Mouse (Mus musculus) hindbrain, embryonic 11.5 days (tissue): ENCODE measurements around the gene Usf3. TPM values are rescaled to one million over a fixed set of nuclear protein-coding genes. Genes with fewer than 3 reads are reported as not detected.

Experiments used
- ATAC-seq: fragments of 200-750 bp; cut with Nextera tagmentation; 2 replicates; pipeline ENCODE4 v1.8.0; 2017; ENCODE audit warnings: mild to moderate bottlenecking, moderate TSS enrichment, moderate library complexity; ENCODE audit not compliant: low FRiP score
- DNase-seq: peaks from one replicate; pipeline ENCODE4 v3.0.0-alpha.2; 2015; ENCODE audit warnings: low spot score
- H3K27ac ChIP-seq: fragments of 300-500 bp; sonication (generic); 2 replicates; pipeline ENCODE4 v1.5.1; 2014; ENCODE audit warnings: mild to moderate bottlenecking, low read depth, low read length
- H3K27me3 ChIP-seq: fragments of 300-500 bp; sonication (generic); 2 replicates; pipeline ENCODE4 v1.6.1; 2014; ENCODE audit warnings: mild to moderate bottlenecking, low read length, moderate library complexity, mixed read lengths; ENCODE audit not compliant: control insufficient read depth, insufficient read depth
- H3K36me3 ChIP-seq: fragments of 300-500 bp; sonication (generic); 2 replicates; pipeline ENCODE4 v1.6.1; 2014; ENCODE audit warnings: mild to moderate bottlenecking, low read length, moderate library complexity, mixed read lengths; ENCODE audit not compliant: control insufficient read depth, insufficient read depth
- H3K4me1 ChIP-seq: fragments of 300-500 bp; sonication (generic); replicated peaks from 2 replicates; pipeline ENCODE4 v1.6.1; 2014; ENCODE audit warnings: low read length, mixed read lengths; ENCODE audit not compliant: control insufficient read depth, insufficient read depth
- H3K4me2 ChIP-seq: fragments of 300-500 bp; sonication (generic); replicated peaks from 2 replicates; pipeline ENCODE4 v1.6.1; 2014; ENCODE audit warnings: mild to moderate bottlenecking, low read depth, low read length
- H3K4me3 ChIP-seq: fragments of 300-500 bp; sonication (generic); 2 replicates; pipeline ENCODE4 v1.5.1; 2014; ENCODE audit warnings: low read depth, low read length
- H3K9ac ChIP-seq: fragments of 300-500 bp; sonication (generic); 2 replicates; pipeline ENCODE4 v1.6.1; 2014; ENCODE audit warnings: low read depth, low read length
- H3K9me3 ChIP-seq: fragments of 300-500 bp; sonication (generic); 2 replicates; pipeline ENCODE4 v1.6.1; 2016; ENCODE audit warnings: low read length; ENCODE audit not compliant: control insufficient read depth
- WGBS: fragments of 180-500 bp; shearing (Covaris S2); extraction: QIAGEN DNeasy Blood & Tissue Kit; methylation state at CpG from one replicate; pipeline ENCODE4 v1.1.7; 2014; 5-methylcytosine and 5-hydroxymethylcytosine counted together
- polyA plus RNA-seq: library from polyadenylated mRNA; unstranded; fragments of >200 nt; fragmentation: Nextera tagmentation; extraction: Ambion mirVana; gene quantifications from 2 replicates; pipeline ENCODE4 v1.2.1, GENCODE M21; 2014

Gene Usf3
- polyA plus RNA-seq, 1 experiment from 2014 or later: 6.6 TPM

DNA sequence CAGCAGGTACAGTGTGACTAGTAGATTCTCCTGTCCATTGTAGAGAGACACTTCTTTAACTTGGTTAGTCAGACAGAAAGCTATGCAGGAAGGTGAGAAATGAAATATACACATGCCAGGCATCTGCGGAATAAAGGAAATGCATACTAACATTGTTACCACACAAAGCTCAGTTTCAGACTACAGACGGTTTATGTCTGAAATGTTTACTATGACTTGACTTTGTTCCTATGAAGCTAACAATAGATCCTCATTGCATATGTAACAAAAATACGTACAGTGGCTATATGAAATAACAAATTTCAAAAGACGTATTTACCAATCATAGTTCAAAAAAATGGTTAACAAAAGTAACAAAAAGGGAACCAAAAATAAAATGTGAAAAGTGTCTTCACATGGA, 14.1 kb downstream of the Usf3 start:
- Histone ChIP-seq H3K9me3 (no peaks in the 10 kb centered on the region), H3K4me1 (no peaks in the 10 kb centered on the region), H3K27me3 (no peaks in the 10 kb centered on the region), H3K27ac (no peak overlapping the region), H3K4me3 (no peak overlapping the region), H3K9ac (no peak overlapping the region), H3K36me3 (0 out of 2 replicates have a peak, but pooled peaks cover 3% of the 10 kb centered on the region), H3K4me2 (no peak overlapping the region)
- DNase-seq (no peak), ATAC-seq (no peak)
- 97% methylated on average over 4 of the region's 4 CpGs for WGBS

DNA sequence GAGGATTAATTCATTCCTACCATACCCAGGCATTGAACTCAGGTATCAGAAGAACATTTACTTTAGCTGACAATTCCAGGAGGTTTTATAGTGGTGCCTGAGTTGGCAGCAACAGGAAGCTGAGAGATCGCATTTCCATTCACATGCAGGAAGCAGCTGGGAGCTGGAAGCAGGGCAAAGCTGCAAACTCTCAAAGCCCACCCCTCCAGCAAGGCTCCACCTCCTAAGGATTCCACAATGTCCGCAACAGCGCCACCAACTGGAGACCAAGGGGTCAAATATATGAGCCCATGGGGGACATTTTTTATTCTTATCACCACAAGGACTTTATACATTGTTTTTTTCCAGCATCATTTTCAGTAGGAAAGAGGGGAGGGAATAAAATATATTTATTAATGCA, 15.7 kb downstream of the Usf3 start:
- H3K4me3 ChIP-seq: no peak overlapping the region
- WGBS: 89% methylated on average over 3 of the region's 3 CpGs
- no peaks in the 10 kb centered on the region for H3K9me3 ChIP-seq
- H3K9ac ChIP-seq: no peak overlapping the region
- no peaks in the 10 kb centered on the region for H3K27me3 ChIP-seq
- no peaks in the 10 kb centered on the region for H3K4me1 ChIP-seq
- no peak overlapping the region for H3K27ac ChIP-seq
- H3K4me2 ChIP-seq: no peak overlapping the region
- no peak for ATAC-seq
- no peak for DNase-seq
- 0 out of 2 replicates have a peak, but pooled peaks cover 3% of the 10 kb centered on the region for H3K36me3 ChIP-seq

DNA sequence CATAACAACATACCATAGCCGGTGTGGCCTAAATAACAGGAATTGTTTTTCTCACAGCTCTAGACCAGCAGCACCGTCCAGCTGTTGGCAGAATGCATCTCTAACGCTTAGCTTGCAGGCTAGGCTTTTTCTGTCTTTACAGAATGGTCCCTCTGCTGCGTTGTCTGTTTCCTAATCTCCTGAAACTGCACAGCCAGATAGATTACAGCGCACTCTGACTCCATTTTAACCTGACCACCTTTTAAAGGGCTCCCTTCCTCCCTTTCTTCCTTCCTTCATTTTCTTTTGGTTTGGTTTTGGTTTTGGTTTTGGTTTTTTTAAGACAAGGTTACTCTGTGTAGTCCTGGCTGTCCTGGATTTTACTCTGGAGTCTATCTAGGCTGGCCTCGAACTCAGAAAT, 17.0 kb downstream of the Usf3 start:
- 94% methylated on average over 6 of the region's 6 CpGs for WGBS
- Histone ChIP-seq H3K4me1 (no peaks in the 10 kb centered on the region), H3K9ac (no peak overlapping the region), H3K27me3 (no peaks in the 10 kb centered on the region), H3K27ac (no peak overlapping the region), H3K4me3 (no peak overlapping the region), H3K9me3 (no peaks in the 10 kb centered on the region), H3K36me3 (0 out of 2 replicates have a peak, but pooled peaks cover 3% of the 10 kb centered on the region), H3K4me2 (no peak overlapping the region)
- DNase-seq: no peak
- ATAC-seq: no peak

DNA sequence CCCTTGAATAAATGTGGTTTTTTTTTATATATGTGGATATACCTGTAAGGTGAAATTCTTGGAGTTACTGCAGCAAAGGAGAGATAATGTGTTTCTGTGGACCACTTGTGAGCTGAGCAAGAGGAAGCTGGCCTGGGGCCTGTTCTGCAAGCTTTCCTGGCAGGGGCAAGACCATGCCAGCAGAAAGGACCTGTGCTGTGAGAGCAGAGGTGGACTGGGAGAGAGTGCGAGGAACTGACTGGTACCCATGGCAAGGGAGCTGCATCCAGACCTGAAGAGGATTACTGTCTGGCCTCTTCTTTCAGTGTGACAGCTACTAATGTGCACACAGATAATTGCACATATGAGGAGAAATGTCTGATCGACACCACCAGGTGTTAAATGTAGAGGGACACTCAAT, 17.9 kb downstream of the Usf3 start:
- Histone ChIP-seq H3K36me3 (0 out of 2 replicates have a peak, but pooled peaks cover 3% of the 10 kb centered on the region), H3K9ac (no peak overlapping the region), H3K27ac (no peak overlapping the region), H3K4me2 (no peak overlapping the region), H3K9me3 (no peaks in the 10 kb centered on the region), H3K4me1 (no peaks in the 10 kb centered on the region), H3K27me3 (no peaks in the 10 kb centered on the region), H3K4me3 (no peak overlapping the region)
- 96% methylated on average over 2 of the region's 2 CpGs for WGBS
- ATAC-seq (no peak), DNase-seq (no peak)

DNA sequence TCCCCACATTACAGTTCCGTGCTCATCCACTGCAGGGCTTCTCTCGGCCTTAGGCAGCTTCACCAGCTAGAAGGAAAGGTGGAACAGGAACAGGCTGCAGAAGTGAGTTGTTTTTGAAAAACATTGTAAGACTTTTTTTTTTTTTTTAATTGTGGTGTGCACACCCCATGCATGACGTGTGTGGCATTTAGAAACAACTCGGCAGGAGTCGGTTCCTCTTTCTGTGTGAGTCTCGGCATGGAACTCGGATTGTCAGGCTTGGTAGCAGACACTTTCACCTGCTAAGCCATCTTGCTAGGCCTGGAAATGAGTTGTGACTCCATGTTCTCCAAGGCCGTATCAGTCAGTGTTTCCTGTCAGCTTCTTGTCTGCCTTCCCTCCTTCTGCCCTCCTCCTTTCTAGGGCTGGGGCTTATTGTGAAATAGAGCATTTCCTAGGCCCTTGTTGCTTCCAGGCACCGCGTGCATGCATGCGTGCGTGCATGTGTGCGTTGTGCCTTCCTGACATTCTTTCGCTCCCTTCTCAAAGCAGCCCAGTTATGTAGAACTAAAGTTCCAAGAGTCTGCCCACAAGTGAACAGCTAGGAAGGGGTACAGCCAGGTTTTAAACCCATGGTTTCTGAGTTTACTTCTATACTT, 26.1 kb downstream of the Usf3 start:
- WGBS: 90% methylated on average over 14 of the region's 14 CpGs
- no peak for ATAC-seq

DNA sequence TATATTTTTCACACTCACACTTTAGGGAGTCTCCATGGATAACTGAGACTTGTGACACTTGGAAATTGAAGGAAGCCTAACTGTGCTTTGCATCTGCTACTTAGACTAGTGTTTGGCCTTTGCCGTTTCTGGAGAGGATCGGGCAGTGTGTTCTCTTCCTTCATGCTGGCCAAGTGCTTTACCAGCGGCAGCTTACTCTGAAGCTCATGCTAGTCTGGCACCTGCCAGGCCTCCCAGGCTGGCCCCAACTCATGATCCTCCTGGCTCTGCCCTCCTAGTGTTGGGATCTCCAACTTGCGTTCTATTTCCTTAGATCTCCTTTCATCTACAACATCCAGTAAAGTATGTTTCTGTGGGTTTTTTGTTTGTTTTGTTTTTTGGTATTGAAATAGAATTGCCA, 27.1 kb downstream of the Usf3 start:
- Histone ChIP-seq H3K36me3 (no peaks in the 10 kb centered on the region), H3K4me1 (no peaks in the 10 kb centered on the region), H3K27me3 (no peaks in the 10 kb centered on the region), H3K9me3 (no peaks in the 10 kb centered on the region), H3K4me3 (no peak overlapping the region), H3K9ac (no peak overlapping the region), H3K4me2 (no peak overlapping the region), H3K27ac (no peak overlapping the region)
- 90% methylated on average over 4 of the region's 4 CpGs for WGBS
- ATAC-seq: no peak
- DNase-seq: no peak

More for the DNA sequence above, 26.1 kb downstream of the Usf3 start:
- Histone ChIP-seq H3K27me3 (no peaks in the 10 kb centered on the region), H3K4me1 (no peaks in the 10 kb centered on the region), H3K4me3 (no peak overlapping the region), H3K9me3 (no peaks in the 10 kb centered on the region), H3K36me3 (no peaks in the 10 kb centered on the region), H3K4me2 (no peak overlapping the region), H3K27ac (no peak overlapping the region), H3K9ac (no peak overlapping the region)
- DNase-seq: no peak

GRCm38 (mm10) chr16:44204331-44204730, 31.3 kb downstream of the Usf3 start:
- WGBS: 88% methylated on average over 6 of the region's 6 CpGs
- Histone ChIP-seq H3K9me3 (no peaks in the 10 kb centered on the region), H3K4me2 (no peak overlapping the region), H3K36me3 (no peaks in the 10 kb centered on the region), H3K27me3 (no peaks in the 10 kb centered on the region), H3K9ac (no peak overlapping the region), H3K4me3 (no peak overlapping the region), H3K27ac (no peak overlapping the region), H3K4me1 (no peaks in the 10 kb centered on the region)
- no peak for ATAC-seq
- no peak for DNase-seq

- WGBS: 93% methylated on average over 8 of the region's 8 CpGs
- Histone ChIP-seq H3K9me3 (no peaks in the 10 kb centered on the region), H3K27ac (no peak overlapping the region), H3K4me1 (no peaks in the 10 kb centered on the region), H3K4me2 (no peak overlapping the region), H3K9ac (no peak overlapping the region), H3K36me3 (no peaks in the 10 kb centered on the region), H3K27me3 (no peaks in the 10 kb centered on the region), H3K4me3 (no peak overlapping the region)
- no peak for ATAC-seq
- no peak for DNase-seq
These were observed 32.9 kb downstream of the Usf3 start for GRCm38 (mm10) chr16:44205973-44206372.
